Mouse (Mus musculus): ENCODE measurements around the gene Adgrf5.
"Not testable (repeated sequence)": the region's sequence is repeated elsewhere in the genome, so short reads cannot be mapped to it uniquely, and the experiment has no call there.

- TF ChIP-seq CTCF, POLR2A (IDR thresholded peaks at IDR 0.05; ENCODE audit: insufficient read depth, low read depth, low read length): not testable (repeated sequence)
Measured at GRCm38 (mm10) chr17:43346499-43346898, 13.8 kb upstream of the Adgrf5 start.

All from olfactory bulb, adult 2 months (tissue).